Comparison of ENCODE assay signal across 32 mouse cellular contexts in the genomic region with DNA sequence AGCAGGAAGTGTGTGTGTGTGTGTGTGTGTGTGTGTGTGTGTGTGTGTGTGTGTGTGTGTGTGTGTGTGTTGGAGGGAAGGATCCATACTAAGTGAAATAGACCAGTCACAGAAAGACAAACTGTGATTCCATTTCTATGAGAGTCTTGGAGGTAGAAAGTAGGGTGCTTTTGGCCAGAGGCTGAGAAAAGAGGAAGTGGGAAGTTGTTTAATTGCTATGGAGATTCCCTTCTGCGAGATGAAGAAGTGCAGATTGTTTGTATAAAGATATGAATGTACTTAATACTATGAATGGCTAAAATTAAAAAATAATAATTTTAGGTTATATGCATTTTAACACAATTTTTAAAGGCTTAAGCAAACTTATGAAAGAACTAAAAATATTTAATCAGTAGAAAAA.
DNase-seq lines count a peak whose midpoint lies in the region; ATAC-seq and TF ChIP-seq lines count a peak whose summit lies in the region.
"Had no signal": no experiment of that assay in that cellular context is flagged by ENCODE, and none has a peak within 500 bp of the region (broad histone marks: within the 10 kb centered on the region; RNA-seq: fewer than 3 reads in every experiment).

No protein-coding gene starts in this region.

- TF ChIP-seq CTCF in CH12.LX (conservative IDR thresholded peaks at IDR 0.05 in 1 of 2, IDR thresholded peaks at IDR 0.05 in 1 of 2; ENCODE audit: low read depth in 2 of 2, low read length in 2 of 2), result no peak

- H3K4me2 ChIP-seq in CH12.LX (ENCODE audit: insufficient read depth, low read depth, poor library complexity, severe bottlenecking), result no peak overlapping the region
- H3K4me2 ChIP-seq: embryonic facial prominence, embryonic 13.5 days; forebrain, embryonic 13.5 days; heart, embryonic 13.5 days; hindbrain, embryonic 12.5 days; hindbrain, embryonic 15.5 days had no signal

- no peak overlapping the region for H3K9ac ChIP-seq in CH12.LX (ENCODE audit: insufficient read depth, low read depth)
- H3K9ac ChIP-seq: embryonic facial prominence, embryonic 13.5 days; forebrain, embryonic 13.5 days; heart, embryonic 13.5 days; hindbrain, embryonic 12.5 days; hindbrain, embryonic 15.5 days had no signal

- intact Hi-C loops in gastrocnemius, postnatal 36 days (cut with DNase I), result no loop called here

- peaks cover 3 to 16% of the 10 kb centered on the region in 2 experiments; a peak in 3 of 4 replicates for H3K4me1 ChIP-seq in CH12.LX (ENCODE audit: control insufficient read depth in 1 of 2, insufficient read depth in 2 of 2)
- H3K4me1 ChIP-seq: embryonic facial prominence, embryonic 10.5 days; embryonic facial prominence, embryonic 13.5 days; forebrain, embryonic 10.5 days; forebrain, embryonic 13.5 days; heart, embryonic 10.5 days; heart, embryonic 13.5 days; hindbrain, embryonic 12.5 days; hindbrain, embryonic 15.5 days had no signal

- no peaks in the 10 kb centered on the region for H3K9me3 ChIP-seq in CH12.LX (replicated peaks; ENCODE audit: low read length)
- H3K9me3 ChIP-seq: embryonic facial prominence, embryonic 10.5 days; embryonic facial prominence, embryonic 13.5 days; forebrain, embryonic 10.5 days; forebrain, embryonic 13.5 days; heart, embryonic 10.5 days; heart, embryonic 13.5 days; hindbrain, embryonic 12.5 days; hindbrain, embryonic 15.5 days had no signal

- peak; percentile 61; the same call in 1 of the 2 replicates for ATAC-seq in granulocyte monocyte progenitor cell, adult 5-6 weeks (replicated peaks; ENCODE audit: poor library complexity, severe bottlenecking)
- ATAC-seq: activated CD4-positive, CD25-positive, alpha-beta regulatory T cell, adult 4 months; forebrain, embryonic 13.5 days; forebrain, embryonic 16.5 days; intestine, postnatal 0 days had no signal

- peak; percentile 90 for TF ChIP-seq EP300 in CH12.LX (IDR thresholded peaks at IDR 0.05; ENCODE audit: low read length)

- dilution Hi-C loops in CH12.LX (cut with MboI; ENCODE audit: extremely low pct_ligation_motif_present, extremely low pct_unique_long_range_greater_than_20kb, low sequenced_read_pairs), result no loop called here

- H3K79me2 ChIP-seq in CH12.LX (replicated peaks; ENCODE audit: control insufficient read depth, extremely low read depth, insufficient read depth, poor library complexity, severe bottlenecking), result no peaks in the 10 kb centered on the region

- H3K36me3 ChIP-seq in CH12.LX (replicated peaks in 1 of 2; ENCODE audit: control insufficient read depth in 1 of 2, insufficient read depth in 1 of 2, low read length in 1 of 2), result no peaks in the 10 kb centered on the region
- no peaks in the 10 kb centered on the region for H3K36me3 ChIP-seq in splenic B cell, adult 2 months (ENCODE audit: control insufficient read depth, insufficient read depth, low read length, poor library complexity, severe bottlenecking)
- H3K36me3 ChIP-seq: embryonic facial prominence, embryonic 10.5 days; embryonic facial prominence, embryonic 13.5 days; forebrain, embryonic 10.5 days; heart, embryonic 10.5 days; heart, embryonic 13.5 days; hindbrain, embryonic 12.5 days; hindbrain, embryonic 15.5 days had no signal

- TF ChIP-seq RAD21 in CH12.LX (IDR thresholded peaks at IDR 0.05; ENCODE audit: low read depth, low read length), result no peak

- TF ChIP-seq POLR2A in CH12.LX (IDR thresholded peaks at IDR 0.05; ENCODE audit: low read depth, low read length), result no peak

- DNase-seq in CH12.LX (ENCODE audit: extremely low read depth) (peak; percentile 57), MEL-GATA-1-ER (ENCODE audit: extremely low read depth, low read depth) (peak; percentile 44)
- DNase-seq in splenic B cell, adult 2 months (ENCODE audit: low read depth, low spot score), result peak; percentile 51
- no peak for DNase-seq in testis, postnatal 10 days (ENCODE audit: low spot score)
- DNase-seq in Muller cell, postnatal 12 days (ENCODE audit: inconsistent ontology term), result no peak
- DNase-seq in gastrocnemius, postnatal 36 days, result no peak
- no peak for DNase-seq in layer of hippocampus, postnatal 10 days (ENCODE audit: low spot score in 2 of 2)
- DNase-seq: adrenal gland, adult 2 months; adrenal gland, postnatal 25 days; B cell, adult 2 months; cerebellum, adult 11-12 months; cerebellum, adult 9-10 months; cerebellum, postnatal 25 days; embryo, embryonic 11 days; gastrocnemius, adult 2 months; gastrocnemius, postnatal 14 days; heart, adult 2 months; heart, postnatal 14 days; heart, postnatal 4 days; kidney, adult 2 months had no signal

- H3K4me3 ChIP-seq in CH12.LX (replicated peaks in 1 of 3; ENCODE audit: low read depth in 2 of 3, low read length in 2 of 3, poor library complexity in 1 of 3), result no peak overlapping the region
- H3K4me3 ChIP-seq: embryonic facial prominence, embryonic 10.5 days; embryonic facial prominence, embryonic 13.5 days; forebrain, embryonic 10.5 days; forebrain, embryonic 13.5 days; gastrocnemius, adult 2 months; heart, adult 2 months; heart, embryonic 10.5 days; heart, embryonic 13.5 days; hindbrain, embryonic 12.5 days; hindbrain, embryonic 15.5 days had no signal

- H3K27ac ChIP-seq in CH12.LX (ENCODE audit: insufficient read depth, low read depth), result no peak overlapping the region
- H3K27ac ChIP-seq: embryonic facial prominence, embryonic 10.5 days; embryonic facial prominence, embryonic 13.5 days; forebrain, embryonic 10.5 days; forebrain, embryonic 13.5 days; gastrocnemius, adult 2 months; heart, adult 2 months; heart, embryonic 10.5 days; heart, embryonic 13.5 days; hindbrain, embryonic 12.5 days; hindbrain, embryonic 15.5 days had no signal

- in situ Hi-C loops in CH12.LX (cut with MboI; ENCODE audit: low pct_ligation_motif_present, low pct_unique_long_range_greater_than_20kb, low sequenced_read_pairs), result no loop called here

- no peaks in the 10 kb centered on the region for H3K27me3 ChIP-seq in CH12.LX (replicated peaks)
- H3K27me3 ChIP-seq in splenic B cell, adult 2 months (ENCODE audit: control insufficient read depth, insufficient read depth, low read length, poor library complexity, severe bottlenecking), result no peaks in the 10 kb centered on the region
- H3K27me3 ChIP-seq: embryonic facial prominence, embryonic 13.5 days; forebrain, embryonic 13.5 days; heart, embryonic 13.5 days; hindbrain, embryonic 12.5 days; hindbrain, embryonic 15.5 days had no signal

TF ChIP-seq in CH12.LX, 34 proteins besides CTCF, POLR2A, EP300 and RAD21:
- peak; percentile 89 for TF ChIP-seq IRF4 (IDR thresholded peaks at IDR 0.05; ENCODE audit: low read depth, low read length)
- TF ChIP-seq RCOR1 (conservative IDR thresholded peaks at IDR 0.05; ENCODE audit: low read depth, low read length), result no peak
- no peak for TF ChIP-seq JUN (IDR thresholded peaks at IDR 0.05; ENCODE audit: insufficient read depth, low read depth, low read length)
- 0 out of 2 replicates have a peak, but pooled peaks have one; percentile 21 for TF ChIP-seq BHLHE40 (IDR thresholded peaks at IDR 0.05; ENCODE audit: low read depth, low read length)

Comparison
In these comparisons a context has a peak if more than half of its experiments do, and no peak if none do; other contexts are left out.
1. DNase-seq: peak in CH12.LX (single experiment), MEL-GATA-1-ER (single experiment) and splenic B cell, adult 2 months (single experiment); none in testis, postnatal 10 days (single experiment), Muller cell, postnatal 12 days (single experiment), gastrocnemius, postnatal 36 days (0 of 2) and layer of hippocampus, postnatal 10 days (0 of 2).